Mouse (Mus musculus): ENCODE measurements at regions not wholly inside any gene's neighbourhood (a gene's known extent, or its start where the extent isn't known, plus 50 kb on each side); places are given as distances from the start of the nearest gene placed in this dataset.

DNA sequence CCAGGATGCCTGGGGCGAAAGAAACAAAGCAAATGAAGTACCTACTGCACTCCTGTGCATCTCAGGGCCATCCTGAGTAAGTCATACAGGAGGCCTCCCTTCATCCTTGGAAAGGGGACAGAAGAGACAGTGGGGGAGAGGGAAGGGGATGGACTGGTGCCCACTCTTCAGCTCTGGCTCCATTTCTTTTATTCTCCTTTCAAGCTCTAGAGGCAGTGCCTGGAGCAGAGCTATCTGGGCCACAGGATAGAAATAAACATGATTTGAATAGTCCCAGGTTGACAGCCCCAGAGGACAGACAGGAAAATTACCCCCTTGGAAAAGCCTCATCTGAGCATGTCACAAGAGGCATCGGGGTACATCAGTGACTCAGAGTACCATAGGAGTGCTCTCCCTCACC is 72.2 kb upstream of the Mafb start:
- no peak for ATAC-seq
- H3K4me2 ChIP-seq (replicated peaks; ENCODE audit: low read depth), result no peak overlapping the region

DNA sequence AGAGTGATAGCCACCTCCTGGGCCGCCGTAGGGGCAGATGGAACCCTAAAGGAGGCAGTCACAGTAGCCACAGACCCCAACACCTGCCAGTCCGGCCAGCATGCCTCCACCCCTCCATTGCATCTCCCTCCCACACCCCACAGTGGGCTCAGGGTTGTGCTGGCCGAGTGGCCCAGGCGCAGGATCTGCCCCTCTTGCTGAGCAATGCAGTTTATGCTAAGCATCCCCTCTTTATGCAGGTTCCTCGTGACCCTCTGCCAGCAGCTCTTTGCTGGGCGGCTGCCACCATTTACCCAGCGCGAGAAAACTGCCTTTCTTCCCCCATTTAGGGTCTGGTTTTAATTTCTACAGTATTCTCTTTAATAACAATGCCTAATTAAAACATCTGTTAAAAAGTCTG is 73.4 kb upstream of the Mafb start:
- no peak for TF ChIP-seq CTCF (IDR thresholded peaks at IDR 0.05; ENCODE audit: low read depth)
- Histone ChIP-seq H3K36me3 (ENCODE audit: control insufficient read depth, insufficient read depth) (no peaks in the 10 kb centered on the region), H3K9me3 (ENCODE audit: control insufficient read depth) (no peaks in the 10 kb centered on the region), H3K4me2 (replicated peaks; ENCODE audit: low read depth) (no peak overlapping the region), H3K4me1 (replicated peaks; ENCODE audit: control insufficient read depth, insufficient read depth, low read length) (no peaks in the 10 kb centered on the region), H3K27ac (ENCODE audit: low read depth, low read length) (no peak overlapping the region), H3K27me3 (replicated peaks; ENCODE audit: control insufficient read depth, insufficient read depth, low read length) (no peaks in the 10 kb centered on the region), H3K4me3 (ENCODE audit: low read depth, low read length) (no peak overlapping the region), H3K9ac (ENCODE audit: low read depth, low read length) (no peak overlapping the region)
- 89% methylated on average over 9 of the region's 9 CpGs for WGBS
- ATAC-seq, result no peak

More for the DNA sequence above, 72.2 kb upstream of the Mafb start:
- Histone ChIP-seq H3K36me3 (ENCODE audit: control insufficient read depth, insufficient read depth) (no peaks in the 10 kb centered on the region), H3K4me3 (ENCODE audit: low read depth, low read length) (no peak overlapping the region), H3K9ac (ENCODE audit: low read depth, low read length) (no peak overlapping the region), H3K4me1 (replicated peaks; ENCODE audit: control insufficient read depth, insufficient read depth, low read length) (no peaks in the 10 kb centered on the region), H3K27me3 (replicated peaks; ENCODE audit: control insufficient read depth, insufficient read depth, low read length) (no peaks in the 10 kb centered on the region), H3K9me3 (ENCODE audit: control insufficient read depth) (no peaks in the 10 kb centered on the region), H3K27ac (ENCODE audit: low read depth, low read length) (no peak overlapping the region)
- no peak for TF ChIP-seq CTCF (IDR thresholded peaks at IDR 0.05; ENCODE audit: low read depth)
- WGBS, result 98% methylated on average over 2 of the region's 2 CpGs

DNA sequence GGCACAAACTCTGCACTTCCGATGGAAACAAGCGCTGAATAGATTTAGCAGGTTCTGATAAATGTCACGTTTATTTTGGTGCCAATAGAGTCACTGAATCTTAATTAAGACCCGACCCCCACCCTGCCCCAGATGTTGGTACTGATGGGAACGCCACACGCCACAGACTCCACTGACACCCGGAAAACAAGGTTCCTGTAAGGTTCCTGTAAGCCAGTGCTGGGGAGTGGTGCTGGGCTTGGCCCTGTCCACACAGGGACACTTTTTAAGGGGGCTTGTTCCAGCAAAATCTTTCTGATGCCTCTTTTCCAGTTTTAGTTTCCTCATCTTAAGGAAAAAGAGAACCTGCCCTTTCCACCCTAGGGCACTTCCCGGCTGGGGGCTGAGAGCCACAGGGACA is 84.2 kb upstream of the Mafb start:
- peak overlapping the region; percentile 60 for H3K4me2 ChIP-seq (replicated peaks; ENCODE audit: low read depth)
- 23% methylated on average over 8 of the region's 8 CpGs for WGBS
- H3K27me3 ChIP-seq (replicated peaks; ENCODE audit: control insufficient read depth, insufficient read depth, low read length), result no peaks in the 10 kb centered on the region
- no peaks in the 10 kb centered on the region for H3K4me1 ChIP-seq (replicated peaks; ENCODE audit: control insufficient read depth, insufficient read depth, low read length)
- H3K27ac ChIP-seq (ENCODE audit: low read depth, low read length), result peak overlapping the region; percentile 23; the same call in 1 of the 2 replicates
- H3K9me3 ChIP-seq (ENCODE audit: control insufficient read depth), result no peaks in the 10 kb centered on the region
- no peak overlapping the region; the same call in 1 of the 2 replicates for H3K4me3 ChIP-seq (ENCODE audit: low read depth, low read length)
- H3K9ac ChIP-seq (ENCODE audit: low read depth, low read length), result no peak overlapping the region
- no peaks in the 10 kb centered on the region for H3K36me3 ChIP-seq (ENCODE audit: control insufficient read depth, insufficient read depth)
- TF ChIP-seq CTCF (IDR thresholded peaks at IDR 0.05; ENCODE audit: low read depth), result no peak
- ATAC-seq, result no peak

DNA sequence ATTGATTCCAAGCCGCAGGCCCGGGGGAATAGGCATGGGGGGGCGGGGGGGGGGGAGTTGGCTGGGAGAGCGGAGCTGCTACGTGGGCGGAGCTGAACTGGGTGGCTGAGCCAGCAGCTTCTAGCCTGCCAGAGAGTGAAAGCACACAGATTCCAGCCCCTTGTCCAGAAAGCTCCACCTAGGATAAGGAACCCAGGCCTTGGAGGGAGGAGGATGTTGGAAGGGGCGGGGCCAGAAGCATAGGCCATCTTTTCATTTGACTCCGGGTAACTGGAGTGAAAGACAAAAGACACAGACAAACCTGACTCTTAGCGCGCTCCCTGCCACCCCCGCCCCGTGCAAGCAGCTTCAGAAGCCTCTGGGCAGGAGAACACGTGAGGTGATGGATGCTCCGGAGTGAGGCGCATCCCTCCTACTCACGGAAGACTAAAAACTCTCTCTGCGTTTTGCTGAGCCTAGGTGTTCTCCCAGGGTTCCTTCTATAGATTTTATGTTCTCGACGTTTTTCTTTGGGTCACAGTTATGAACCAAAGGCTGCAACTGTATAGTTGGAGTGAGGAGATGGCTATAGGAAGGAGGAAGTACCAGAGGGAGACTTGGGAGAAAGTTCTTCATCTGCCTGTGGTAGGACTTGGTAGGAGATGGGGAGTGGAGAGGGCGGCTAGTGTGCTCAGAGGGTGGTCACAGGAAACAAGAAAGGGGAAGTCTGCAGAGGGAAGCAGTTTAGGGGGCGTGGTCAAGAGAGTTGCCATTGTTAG is 84.8 kb upstream of the Mafb start:
- H3K9me3 ChIP-seq (ENCODE audit: control insufficient read depth), result no peaks in the 10 kb centered on the region
- no peak for TF ChIP-seq CTCF (IDR thresholded peaks at IDR 0.05; ENCODE audit: low read depth)
- no peaks in the 10 kb centered on the region for H3K27me3 ChIP-seq (replicated peaks; ENCODE audit: control insufficient read depth, insufficient read depth, low read length)
- no peaks in the 10 kb centered on the region for H3K36me3 ChIP-seq (ENCODE audit: control insufficient read depth, insufficient read depth)
- peak overlapping the region; percentile 23 for H3K27ac ChIP-seq (ENCODE audit: low read depth, low read length)
- peak overlapping the region; percentile 60 for H3K4me2 ChIP-seq (replicated peaks; ENCODE audit: low read depth)
- no peaks in the 10 kb centered on the region for H3K4me1 ChIP-seq (replicated peaks; ENCODE audit: control insufficient read depth, insufficient read depth, low read length)
- peak overlapping the region; percentile 40; the same call in 1 of the 2 replicates for H3K9ac ChIP-seq (ENCODE audit: low read depth, low read length)
- peak; percentile 60 for ATAC-seq
- H3K4me3 ChIP-seq (ENCODE audit: low read depth, low read length), result peak overlapping the region; percentile 26; the same call in 1 of the 2 replicates
- WGBS, result under 1% methylated on average over 21 of the region's 21 CpGs

DNA sequence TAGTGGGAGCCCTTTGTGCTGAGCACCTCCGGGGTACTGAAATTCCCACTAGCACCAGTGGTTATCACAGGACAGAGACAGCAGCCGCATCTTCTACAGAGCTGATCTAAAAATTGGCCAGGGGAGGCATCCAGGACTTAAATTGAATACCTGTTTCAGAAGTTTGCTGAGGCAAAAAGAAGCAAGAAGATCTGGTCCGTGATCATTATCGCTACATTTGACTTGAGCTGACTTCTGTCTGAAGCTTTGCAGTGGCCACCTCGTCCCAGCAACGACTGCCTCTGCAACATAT is 85.3 kb upstream of the Mafb start:
- Histone ChIP-seq H3K9ac (ENCODE audit: low read depth, low read length) (no peak overlapping the region), H3K9me3 (ENCODE audit: control insufficient read depth) (no peaks in the 10 kb centered on the region), H3K4me1 (replicated peaks; ENCODE audit: control insufficient read depth, insufficient read depth, low read length) (no peaks in the 10 kb centered on the region), H3K27me3 (replicated peaks; ENCODE audit: control insufficient read depth, insufficient read depth, low read length) (no peaks in the 10 kb centered on the region), H3K4me3 (ENCODE audit: low read depth, low read length) (no peak overlapping the region), H3K4me2 (replicated peaks; ENCODE audit: low read depth) (peak overlapping the region; percentile 60), H3K27ac (ENCODE audit: low read depth, low read length) (no peak overlapping the region), H3K36me3 (ENCODE audit: control insufficient read depth, insufficient read depth) (no peaks in the 10 kb centered on the region)
- TF ChIP-seq CTCF (IDR thresholded peaks at IDR 0.05; ENCODE audit: low read depth), result no peak
- WGBS, result 34% methylated on average over 6 of the region's 6 CpGs
- ATAC-seq, result no peak

DNA sequence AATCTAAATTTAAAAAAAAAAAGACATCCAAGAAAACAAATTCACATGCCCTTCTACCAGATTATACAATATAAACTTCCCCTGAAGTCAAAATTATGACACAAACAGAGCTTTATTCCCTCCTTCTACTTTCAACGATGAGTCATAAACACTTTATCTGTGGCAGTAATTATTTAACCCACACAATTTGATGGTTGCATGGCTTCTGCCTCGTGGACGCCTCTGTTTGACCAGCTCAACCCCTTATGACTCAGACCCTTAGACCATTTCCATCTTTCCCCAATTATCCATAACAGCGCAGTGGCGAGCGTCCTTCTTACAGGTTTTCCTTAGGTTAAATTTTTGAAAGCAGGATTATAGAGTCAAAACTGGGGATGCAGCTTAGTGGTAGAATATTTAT is 85.9 kb upstream of the Mafb start:
- Histone ChIP-seq H3K4me1 (replicated peaks; ENCODE audit: control insufficient read depth, insufficient read depth, low read length) (no peaks in the 10 kb centered on the region), H3K9me3 (ENCODE audit: control insufficient read depth) (no peaks in the 10 kb centered on the region), H3K4me2 (replicated peaks; ENCODE audit: low read depth) (no peak overlapping the region), H3K36me3 (ENCODE audit: control insufficient read depth, insufficient read depth) (no peaks in the 10 kb centered on the region), H3K4me3 (ENCODE audit: low read depth, low read length) (no peak overlapping the region), H3K27ac (ENCODE audit: low read depth, low read length) (no peak overlapping the region), H3K9ac (ENCODE audit: low read depth, low read length) (no peak overlapping the region), H3K27me3 (replicated peaks; ENCODE audit: control insufficient read depth, insufficient read depth, low read length) (no peaks in the 10 kb centered on the region)
- WGBS, result 66% methylated on average over 6 of the region's 6 CpGs
- no peak for ATAC-seq
- no peak for TF ChIP-seq CTCF (IDR thresholded peaks at IDR 0.05; ENCODE audit: low read depth)

Measured in intestine, postnatal 0 days (tissue).